Mouse (Mus musculus) midbrain, embryonic 12.5 days (tissue): ENCODE results near the gene Nxpe4. TPM values are rescaled to one million over a fixed set of nuclear protein-coding genes. Genes with fewer than 3 reads are reported as not detected.

Experiments used
- ATAC-seq: fragments of 200-750 bp; cut with Nextera tagmentation; 2 replicates; pipeline ENCODE4 v1.8.0; 2017; ENCODE audit warnings: low read depth, moderate TSS enrichment, moderate library complexity; ENCODE audit not compliant: low FRiP score
- H3K27ac ChIP-seq: fragments of 300-500 bp; sonication (generic); replicated peaks from 2 replicates; pipeline ENCODE4 v1.5.1; 2016; ENCODE audit warnings: mild to moderate bottlenecking
- H3K27me3 ChIP-seq: fragments of 300-500 bp; sonication (generic); 2 replicates; pipeline ENCODE4 v1.6.1; 2016; ENCODE audit warnings: mild to moderate bottlenecking
- H3K36me3 ChIP-seq: fragments of 300-500 bp; sonication (generic); 2 replicates; pipeline ENCODE4 v1.6.1; 2016
- H3K4me1 ChIP-seq: fragments of 300-500 bp; sonication (generic); 2 replicates; pipeline ENCODE4 v1.6.1; 2016
- H3K4me2 ChIP-seq: fragments of 300-500 bp; sonication (generic); replicated peaks from 2 replicates; pipeline ENCODE4 v1.6.1; 2016; ENCODE audit warnings: mild to moderate bottlenecking, moderate library complexity
- H3K4me3 ChIP-seq: fragments of 300-500 bp; sonication (generic); 2 replicates; pipeline ENCODE4 v1.5.1; 2016; ENCODE audit warnings: mild to moderate bottlenecking
- H3K9ac ChIP-seq: fragments of 300-500 bp; sonication (generic); replicated peaks from 2 replicates; pipeline ENCODE4 v1.6.1; 2016; ENCODE audit warnings: mild to moderate bottlenecking, moderate library complexity
- H3K9me3 ChIP-seq: fragments of 300-500 bp; sonication (generic); 2 replicates; pipeline ENCODE4 v1.6.1; 2016; ENCODE audit warnings: mild to moderate bottlenecking
- WGBS: fragments of 180-500 bp; shearing (Covaris S2); methylation state at CpG from one replicate; pipeline ENCODE4 v1.1.7; 2016; 5-methylcytosine and 5-hydroxymethylcytosine counted together
- polyA plus RNA-seq: library from polyadenylated mRNA; unstranded; fragments of >200 nt; fragmentation: Nextera tagmentation; extraction: Ambion mirVana; gene quantifications from 2 replicates; pipeline ENCODE4 v1.2.1, GENCODE M21; 2016

Nxpe4 gene
- polyA plus RNA-seq, 1 experiment from 2014 or later = 7.8 TPM

GRCm38 (mm10) chr9:48244175-48244574, 82.4 kb downstream of the Nxpe4 start:
- no peak overlapping the region for H3K9ac ChIP-seq
- H3K27me3 ChIP-seq = no peaks in the 10 kb centered on the region
- no peaks in the 10 kb centered on the region for H3K36me3 ChIP-seq
- no peak overlapping the region for H3K4me2 ChIP-seq
- H3K9me3 ChIP-seq = no peaks in the 10 kb centered on the region
- no peak overlapping the region for H3K4me3 ChIP-seq
- H3K4me1 ChIP-seq = peaks cover 16% of the 10 kb centered on the region
- 81% methylated on average over 3 of the region's 3 CpGs for WGBS
- no peak for ATAC-seq
- H3K27ac ChIP-seq = no peak overlapping the region

DNA sequence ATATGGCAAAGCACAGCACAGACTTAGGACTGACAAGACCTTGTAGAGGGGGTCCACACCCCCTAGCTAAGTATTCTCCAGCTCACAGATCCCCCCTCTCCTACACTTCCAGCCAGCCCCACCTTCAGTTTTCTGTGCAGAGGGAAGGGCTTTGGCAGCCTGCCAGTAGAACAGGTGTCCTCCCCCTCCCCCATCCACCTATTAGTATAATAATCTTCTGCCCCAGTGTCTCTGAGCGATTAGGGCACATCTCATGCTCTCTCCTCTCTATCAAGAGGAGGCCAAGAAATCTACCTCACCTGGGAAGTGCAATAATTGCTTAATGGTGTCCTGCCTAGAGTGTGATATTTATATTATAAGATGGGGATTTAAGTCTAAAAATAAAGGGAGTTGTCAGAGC, 83.7 kb downstream of the Nxpe4 start:
- ATAC-seq = no peak
- no peaks in the 10 kb centered on the region for H3K27me3 ChIP-seq
- no peak overlapping the region for H3K27ac ChIP-seq
- H3K36me3 ChIP-seq = no peaks in the 10 kb centered on the region
- no peaks in the 10 kb centered on the region for H3K9me3 ChIP-seq
- H3K9ac ChIP-seq = no peak overlapping the region
- peaks cover 16% of the 10 kb centered on the region for H3K4me1 ChIP-seq
- no peak overlapping the region for H3K4me3 ChIP-seq
- 73% methylated on average over 1 of the region's 1 CpGs for WGBS
- H3K4me2 ChIP-seq = no peak overlapping the region

- no peak overlapping the region for H3K4me2 ChIP-seq
- H3K9me3 ChIP-seq = no peaks in the 10 kb centered on the region
- no peak for ATAC-seq
- H3K27ac ChIP-seq = no peak overlapping the region
- no peak overlapping the region for H3K4me3 ChIP-seq
- WGBS = 45% methylated on average over 5 of the region's 5 CpGs
- no peak overlapping the region for H3K9ac ChIP-seq
- H3K27me3 ChIP-seq = no peaks in the 10 kb centered on the region
- H3K4me1 ChIP-seq = peaks cover 16% of the 10 kb centered on the region
- no peaks in the 10 kb centered on the region for H3K36me3 ChIP-seq
Measured at GRCm38 (mm10) chr9:48247276-48247675, 85.5 kb downstream of the Nxpe4 start.

GRCm38 (mm10) chr9:48252236-48252635, 90.4 kb downstream of the Nxpe4 start:
- no peak overlapping the region for H3K4me3 ChIP-seq

GRCm38 (mm10) chr9:48257001-48257400, 95.2 kb downstream of the Nxpe4 start:
- H3K4me2 ChIP-seq = peak overlapping the region; percentile 9
- H3K9me3 ChIP-seq = no peaks in the 10 kb centered on the region
- peaks cover 11% of the 10 kb centered on the region; the same call in 1 of the 2 replicates for H3K4me1 ChIP-seq
- H3K36me3 ChIP-seq = no peaks in the 10 kb centered on the region
- H3K4me3 ChIP-seq = no peak overlapping the region
- WGBS = 40% methylated on average over 9 of the region's 9 CpGs
- no peak overlapping the region for H3K9ac ChIP-seq
- H3K27me3 ChIP-seq = peaks cover 27% of the 10 kb centered on the region
- no peak for ATAC-seq
- H3K27ac ChIP-seq = no peak overlapping the region

More at GRCm38 (mm10) chr9:48252236-48252635, 90.4 kb downstream of the Nxpe4 start:
- WGBS = 7% methylated on average over 8 of the region's 8 CpGs
- Histone ChIP-seq H3K9me3 (no peaks in the 10 kb centered on the region), H3K4me2 (no peak overlapping the region), H3K4me1 (peaks cover 4% of the 10 kb centered on the region; the same call in 1 of the 2 replicates), H3K27ac (no peak overlapping the region), H3K36me3 (no peaks in the 10 kb centered on the region), H3K9ac (no peak overlapping the region), H3K27me3 (peaks cover 15% of the 10 kb centered on the region; the same call in 1 of the 2 replicates)
- no peak for ATAC-seq

DNA sequence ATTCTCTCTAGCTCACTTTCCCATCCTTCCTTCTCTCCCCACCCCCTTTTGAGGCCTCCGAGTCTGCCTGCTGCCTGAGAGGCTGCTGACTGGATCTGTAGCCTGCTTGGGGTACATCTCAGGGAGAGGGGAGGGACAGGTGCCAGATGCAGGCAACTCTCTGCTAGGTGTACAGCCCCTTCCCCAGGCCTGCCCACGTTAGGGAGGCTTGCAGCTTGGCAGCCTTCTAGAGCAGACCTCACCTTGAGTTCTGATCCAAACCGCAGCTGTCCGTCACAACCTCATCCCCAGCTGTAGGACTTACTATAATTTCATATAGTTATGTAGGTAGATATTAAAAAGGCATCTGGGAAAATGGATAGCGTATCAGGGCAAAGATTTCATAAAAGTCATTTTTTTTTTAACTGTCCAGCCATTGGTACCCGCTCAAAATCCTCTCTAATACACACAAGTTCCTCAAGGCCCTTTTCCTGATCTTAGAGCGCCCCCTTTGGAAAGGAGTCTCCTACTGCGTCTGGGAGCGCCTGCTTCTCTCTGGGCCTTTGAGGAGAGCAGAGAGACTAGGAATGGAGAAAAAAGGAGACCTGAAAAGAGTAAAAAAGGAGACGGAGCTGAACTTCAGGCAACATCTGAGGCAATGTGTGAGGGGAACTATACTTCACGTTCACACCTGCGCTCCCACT, 96.1 kb downstream of the Nxpe4 start:
- Histone ChIP-seq H3K4me3 (no peak overlapping the region), H3K9ac (no peak overlapping the region), H3K27me3 (peaks cover 23% of the 10 kb centered on the region), H3K4me1 (peaks cover 11% of the 10 kb centered on the region; the same call in 1 of the 2 replicates), H3K36me3 (no peaks in the 10 kb centered on the region), H3K4me2 (no peak overlapping the region), H3K9me3 (no peaks in the 10 kb centered on the region), H3K27ac (no peak overlapping the region)
- no peak for ATAC-seq
- WGBS = 29% methylated on average over 12 of the region's 12 CpGs

DNA sequence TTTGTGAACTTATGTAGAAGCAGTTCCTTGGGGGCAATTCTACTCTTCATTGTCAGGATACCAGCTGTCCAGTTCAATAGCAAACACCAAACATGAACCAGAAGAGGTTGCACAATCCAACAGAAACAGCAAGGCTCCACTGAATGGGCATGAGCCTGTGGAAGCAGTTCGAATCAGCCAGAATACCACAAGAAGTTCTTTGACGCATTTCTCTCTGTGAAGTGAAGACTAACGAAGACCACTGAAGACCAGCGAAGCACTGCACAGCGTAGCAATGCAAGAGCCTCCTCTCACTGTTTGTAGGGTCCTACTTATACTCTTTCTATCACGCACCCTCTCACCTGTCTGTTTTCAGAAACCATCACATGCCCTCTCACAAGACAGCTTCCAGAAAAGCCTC, 102.8 kb downstream of the Nxpe4 start:
- no peak overlapping the region for H3K4me3 ChIP-seq
- no peak overlapping the region for H3K27ac ChIP-seq
- H3K36me3 ChIP-seq = no peaks in the 10 kb centered on the region
- no peak overlapping the region for H3K9ac ChIP-seq
- peaks cover 10% of the 10 kb centered on the region for H3K27me3 ChIP-seq
- no peak for ATAC-seq
- 94% methylated on average over 6 of the region's 6 CpGs for WGBS
- H3K9me3 ChIP-seq = no peaks in the 10 kb centered on the region
- H3K4me1 ChIP-seq = peaks cover 8% of the 10 kb centered on the region
- H3K4me2 ChIP-seq = no peak overlapping the region

DNA sequence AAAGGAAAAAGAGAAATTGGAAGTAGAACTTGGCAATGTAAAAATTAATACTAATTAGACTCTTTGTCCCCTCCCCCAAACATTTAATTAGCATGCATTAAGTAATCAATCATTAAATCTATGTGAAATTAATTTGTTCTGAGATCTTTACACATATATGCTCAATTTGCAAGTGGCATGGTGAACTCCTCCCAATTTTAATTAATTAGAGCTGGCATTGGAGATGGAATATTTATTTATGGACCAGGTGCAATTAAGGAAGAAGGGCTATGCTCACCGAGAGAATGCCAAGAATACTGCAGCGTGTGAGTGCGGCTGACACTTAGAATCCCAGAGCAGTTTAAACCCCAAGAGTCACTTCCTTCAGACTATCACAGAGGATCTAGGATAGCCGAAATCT, 103.7 kb downstream of the Nxpe4 start:
- peaks cover 5% of the 10 kb centered on the region; the same call in 1 of the 2 replicates for H3K27me3 ChIP-seq
- H3K27ac ChIP-seq = no peak overlapping the region
- ATAC-seq = no peak
- H3K9me3 ChIP-seq = no peaks in the 10 kb centered on the region
- no peaks in the 10 kb centered on the region for H3K36me3 ChIP-seq
- no peak overlapping the region for H3K9ac ChIP-seq
- peaks cover 8% of the 10 kb centered on the region for H3K4me1 ChIP-seq
- no peak overlapping the region for H3K4me3 ChIP-seq
- 78% methylated on average over 4 of the region's 4 CpGs for WGBS
- no peak overlapping the region for H3K4me2 ChIP-seq

DNA sequence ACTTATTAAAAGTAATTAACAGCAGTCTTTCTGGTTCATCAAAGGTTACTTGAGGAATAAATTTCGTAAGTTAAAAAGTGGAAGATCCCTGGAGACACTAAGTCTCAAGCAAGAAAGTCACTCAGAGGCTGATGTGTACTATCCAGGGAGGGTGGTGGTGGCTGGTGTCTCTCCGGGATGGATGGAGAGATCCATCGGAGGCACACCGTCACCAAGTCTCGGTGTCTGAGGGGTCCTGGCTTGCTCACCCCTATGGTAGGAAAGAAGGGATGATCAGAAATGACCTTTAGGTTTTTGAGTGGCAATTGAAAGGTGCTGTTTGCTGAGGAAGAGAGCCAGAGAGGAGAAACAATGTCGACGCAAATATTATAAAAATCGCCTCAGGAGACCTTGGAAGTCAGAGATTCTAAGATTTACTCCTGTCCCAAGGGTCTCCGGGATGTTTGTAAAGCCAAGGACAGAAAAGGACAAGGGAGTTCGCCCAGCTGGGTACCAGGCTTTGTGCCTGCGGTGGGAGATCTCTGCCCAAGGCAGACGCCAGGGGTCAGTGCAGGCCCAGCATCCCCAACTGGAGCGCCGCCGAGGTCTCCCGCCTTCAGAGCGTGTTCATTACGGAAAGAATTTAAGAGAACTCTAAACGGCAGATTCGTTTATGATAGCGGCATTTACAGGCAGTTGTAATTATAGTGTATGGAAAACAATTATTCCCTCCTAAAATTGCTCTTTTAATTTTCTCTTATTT, 104.6 kb downstream of the Nxpe4 start:
- H3K9ac ChIP-seq = peak overlapping the region; percentile 57
- peak overlapping the region; percentile 89 for H3K4me2 ChIP-seq
- no peaks in the 10 kb centered on the region for H3K9me3 ChIP-seq
- peak overlapping the region; percentile 50 for H3K4me3 ChIP-seq
- H3K4me1 ChIP-seq = peaks cover 8% of the 10 kb centered on the region
- H3K27ac ChIP-seq = no peak overlapping the region
- ATAC-seq = peak; percentile 81
- no peaks in the 10 kb centered on the region for H3K36me3 ChIP-seq
- peaks cover 5% of the 10 kb centered on the region; the same call in 1 of the 2 replicates for H3K27me3 ChIP-seq
- 10% methylated on average over 21 of the region's 21 CpGs for WGBS

GRCm38 (mm10) chr9:48267028-48267441, 105.2 kb downstream of the Nxpe4 start:
- Histone ChIP-seq H3K9ac (peak overlapping the region; percentile 57), H3K36me3 (no peaks in the 10 kb centered on the region), H3K27ac (no peak overlapping the region), H3K4me3 (peak overlapping the region; percentile 50), H3K9me3 (no peaks in the 10 kb centered on the region), H3K4me2 (peak overlapping the region; percentile 89), H3K4me1 (peaks cover 8% of the 10 kb centered on the region), H3K27me3 (peaks cover 5% of the 10 kb centered on the region; the same call in 1 of the 2 replicates)
- peak; percentile 66 for ATAC-seq
- whole genome bisulfite sequencing = under 1% methylated on average over 16 of the region's 16 CpGs

DNA sequence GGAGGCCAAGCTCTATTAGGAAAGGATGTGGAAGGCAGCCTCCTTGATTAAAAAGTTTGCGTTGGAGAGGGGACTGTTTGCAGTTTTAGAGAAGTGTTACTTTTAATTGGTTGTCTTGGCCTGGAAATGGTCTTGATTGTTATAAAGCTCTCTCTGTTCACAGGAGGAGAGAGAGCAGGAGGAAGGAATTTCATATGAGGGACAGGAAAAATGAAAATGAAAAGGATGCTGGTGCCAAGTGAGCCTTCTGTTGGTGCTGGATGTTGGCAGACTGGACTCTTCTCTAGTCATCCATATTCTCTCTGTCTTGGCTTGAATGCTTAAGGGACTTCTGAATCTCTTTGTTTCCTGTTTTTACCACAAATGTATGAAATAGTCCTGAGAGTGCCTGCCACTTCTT, 106.1 kb downstream of the Nxpe4 start:
- no peaks in the 10 kb centered on the region for H3K36me3 ChIP-seq
- peaks cover 8% of the 10 kb centered on the region for H3K4me1 ChIP-seq
- H3K9ac ChIP-seq = no peak overlapping the region
- peaks cover 5% of the 10 kb centered on the region; the same call in 1 of the 2 replicates for H3K27me3 ChIP-seq
- H3K4me2 ChIP-seq = no peak overlapping the region
- 93% methylated on average over 1 of the region's 1 CpGs for whole genome bisulfite sequencing
- no peaks in the 10 kb centered on the region for H3K9me3 ChIP-seq
- ATAC-seq = no peak
- H3K4me3 ChIP-seq = no peak overlapping the region
- H3K27ac ChIP-seq = no peak overlapping the region

DNA sequence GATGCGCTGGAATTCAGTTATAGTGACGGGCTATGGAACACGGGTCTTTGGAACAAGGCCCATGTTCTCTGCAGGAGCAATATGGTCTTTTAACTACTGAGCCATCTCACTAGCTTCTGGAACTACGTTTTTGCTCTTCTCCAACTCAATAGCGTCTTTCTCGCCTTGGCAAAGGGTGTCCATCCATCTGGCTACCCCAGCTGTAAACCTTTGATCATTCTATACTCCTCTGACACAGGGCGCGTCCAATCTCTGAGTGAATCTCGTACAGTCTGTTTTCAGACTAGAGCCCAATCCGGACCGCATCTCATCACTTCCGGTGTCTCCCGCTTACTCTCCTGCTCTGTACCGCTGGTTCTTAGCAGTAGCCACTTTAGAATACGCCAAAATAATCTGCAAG, 115.0 kb downstream of the Nxpe4 start:
- Histone ChIP-seq H3K4me1 (no peaks in the 10 kb centered on the region), H3K9me3 (no peaks in the 10 kb centered on the region), H3K27ac (no peak overlapping the region), H3K9ac (no peak overlapping the region), H3K4me3 (no peak overlapping the region), H3K4me2 (no peak overlapping the region), H3K27me3 (no peaks in the 10 kb centered on the region), H3K36me3 (no peaks in the 10 kb centered on the region)
- ATAC-seq = no peak
- 95% methylated on average over 15 of the region's 15 CpGs for WGBS
